Mouse (Mus musculus) kidney, postnatal 10 days (tissue): ENCODE data around the gene Dapk1.
"Not testable (repeated sequence)": the region's sequence is repeated elsewhere in the genome, so short reads cannot be mapped to it uniquely, and the experiment has no call there.

Experiments
- DNase-seq: peaks from one replicate; pipeline ENCODE4 v3.0.0; 2021; ENCODE audit warnings: mixed read lengths

Dapk1 gene

GRCm38 (mm10) chr13:60601436-60602415 lies at the start of gene Dapk1:
Gene Dapk1 (plus strand): TSS chr13:60601947.
- peak; percentile 91 for DNase-seq

GRCm38 (mm10) chr13:60553326-60553725 lies 48.4 kb upstream of the Dapk1 start:
- DNase-seq = no peak

- DNase-seq = peak; percentile 25
Measured at GRCm38 (mm10) chr13:60556476-60556875, 45.3 kb upstream of the Dapk1 start.

GRCm38 (mm10) chr13:60556911-60557310 lies 44.8 kb upstream of the Dapk1 start:
- peak; percentile 24 for DNase-seq

- DNase-seq = no peak
Measured at GRCm38 (mm10) chr13:60564303-60564702, 37.4 kb upstream of the Dapk1 start.

GRCm38 (mm10) chr13:60568934-60569548 lies 32.7 kb upstream of the Dapk1 start:
- no peak for DNase-seq

GRCm38 (mm10) chr13:60569549-60569941 lies 32.2 kb upstream of the Dapk1 start:
- DNase-seq = no peak

GRCm38 (mm10) chr13:60573541-60573940 lies 28.2 kb upstream of the Dapk1 start:
- peak; percentile 19 for DNase-seq

- DNase-seq = no peak
Measured at GRCm38 (mm10) chr13:60573971-60574370, 27.8 kb upstream of the Dapk1 start.

GRCm38 (mm10) chr13:60578541-60578940 lies 23.2 kb upstream of the Dapk1 start:
- no peak for DNase-seq

GRCm38 (mm10) chr13:60594866-60595265 lies 6.9 kb upstream of the Dapk1 start:
- no peak for DNase-seq

GRCm38 (mm10) chr13:60595519-60595918 lies 6.2 kb upstream of the Dapk1 start:
- no peak for DNase-seq

GRCm38 (mm10) chr13:60602416-60603251 lies 887 bp downstream of the Dapk1 start:
- peak; percentile 58 for DNase-seq

GRCm38 (mm10) chr13:60603252-60603562 lies 1.5 kb downstream of the Dapk1 start:
- no peak for DNase-seq

GRCm38 (mm10) chr13:60607411-60607810 lies 5.7 kb downstream of the Dapk1 start:
- no peak for DNase-seq

GRCm38 (mm10) chr13:60608411-60609046 lies 6.8 kb downstream of the Dapk1 start:
- DNase-seq = no peak

- DNase-seq = peak; percentile 30
Measured at GRCm38 (mm10) chr13:60609234-60609633, 7.5 kb downstream of the Dapk1 start.

GRCm38 (mm10) chr13:60610558-60610957 lies 8.8 kb downstream of the Dapk1 start:
- no peak for DNase-seq

GRCm38 (mm10) chr13:60610971-60611370 lies 9.2 kb downstream of the Dapk1 start:
- not testable (repeated sequence) for DNase-seq

- DNase-seq = no peak
Measured at GRCm38 (mm10) chr13:60612160-60612559, 10.4 kb downstream of the Dapk1 start.

- no peak for DNase-seq
Measured at GRCm38 (mm10) chr13:60614154-60614553, 12.4 kb downstream of the Dapk1 start.

- no peak for DNase-seq
Measured at GRCm38 (mm10) chr13:60615057-60615650, 13.4 kb downstream of the Dapk1 start.
